Mouse (Mus musculus) kidney, adult 2 months (tissue): ENCODE measurements around the gene Syf2. TPM values are rescaled to one million over a fixed set of nuclear protein-coding genes. Genes with fewer than 3 reads are reported as not detected.

Source experiments
- DNase-seq: peaks from one replicate; pipeline ENCODE4 v3.0.0; 2021
- H3K27ac ChIP-seq: fragments of 200-500 bp; 2 replicates; pipeline ENCODE4 v1.5.1; 2012; ENCODE audit warnings: low read depth, low read length, control low read depth, inconsistent platforms; ENCODE audit not compliant: insufficient read depth
- H3K27me3 ChIP-seq: fragments of 200-500 bp; replicated peaks from 2 replicates; pipeline ENCODE4 v1.6.1; 2012; ENCODE audit warnings: mild to moderate bottlenecking, moderate library complexity, low read length, inconsistent platforms; ENCODE audit not compliant: control insufficient read depth, insufficient read depth
- H3K36me3 ChIP-seq: fragments of 200-500 bp; 2 replicates; pipeline ENCODE4 v1.6.1; 2012; ENCODE audit warnings: mild to moderate bottlenecking, moderate library complexity, low read length, inconsistent platforms; ENCODE audit not compliant: control insufficient read depth, insufficient read depth
- H3K4me1 ChIP-seq: fragments of 200-500 bp; 2 replicates; pipeline ENCODE4 v1.6.1; 2011; ENCODE audit warnings: low read length; ENCODE audit not compliant: control insufficient read depth, insufficient read depth
- H3K4me3 ChIP-seq: fragments of 200-500 bp; 2 replicates; pipeline ENCODE4 v1.5.1; 2011; ENCODE audit warnings: mild to moderate bottlenecking, low read depth, low read length, control low read depth; ENCODE audit not compliant: insufficient read depth
- CTCF ChIP-seq: fragments of 200-500 bp; conservative IDR thresholded peaks from 2 replicates; pipeline ENCODE4 v1.5.1; 2011; ENCODE audit warnings: low read depth, mild to moderate bottlenecking, control low read depth, low read length, moderate library complexity, mixed read lengths; ENCODE audit not compliant: insufficient read depth, insufficient read length
- POLR2A ChIP-seq: fragments of 200-500 bp; IDR thresholded peaks from one replicate; pipeline ENCODE4 v1.6.1; 2011; ENCODE audit warnings: low read depth, low read length, control low read depth
- WGBS: fragments of 180-500 bp; shearing (Covaris S2); methylation state at CpG from one replicate; pipeline ENCODE4 v1.1.7; 2018; 5-methylcytosine and 5-hydroxymethylcytosine counted together
- polyA plus RNA-seq: library from polyadenylated mRNA; depleted of rRNA; stranded (reverse); fragments of >200 nt; gene quantifications from 2 replicates; pipeline ENCODE4 v1.2.3, GENCODE M21; 2012

The Syf2 gene
- polyA plus RNA-seq, 1 experiment = 34.3 TPM

DNA sequence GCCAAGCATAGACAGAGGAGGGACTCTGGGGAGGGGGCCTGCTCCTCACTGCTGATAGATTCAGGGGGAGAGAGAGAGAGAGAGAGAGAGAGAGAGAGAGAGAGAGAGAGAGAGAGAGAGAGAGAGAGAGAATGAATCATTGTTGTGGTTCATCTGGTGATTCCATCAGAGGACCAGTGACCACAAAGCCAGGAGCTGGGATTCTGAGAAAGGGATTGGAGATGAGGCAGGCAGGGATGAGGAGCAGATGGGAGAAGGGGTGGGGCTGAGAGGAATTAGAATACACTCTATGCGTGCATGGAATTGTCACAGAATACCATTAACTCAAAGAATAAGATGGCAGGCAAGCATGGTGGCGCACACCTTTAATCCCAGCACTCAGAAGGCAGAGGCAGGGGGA is 24.5 kb downstream of the Syf2 start:
- H3K36me3 ChIP-seq = no peaks in the 10 kb centered on the region
- no peak overlapping the region for H3K27ac ChIP-seq
- DNase-seq = no peak
- H3K4me3 ChIP-seq = no peak overlapping the region
- TF ChIP-seq POLR2A (no peak), CTCF (no peak)
- H3K4me1 ChIP-seq = no peaks in the 10 kb centered on the region
- WGBS = 92% methylated on average over 2 of the region's 2 CpGs
- H3K27me3 ChIP-seq = no peaks in the 10 kb centered on the region

DNA sequence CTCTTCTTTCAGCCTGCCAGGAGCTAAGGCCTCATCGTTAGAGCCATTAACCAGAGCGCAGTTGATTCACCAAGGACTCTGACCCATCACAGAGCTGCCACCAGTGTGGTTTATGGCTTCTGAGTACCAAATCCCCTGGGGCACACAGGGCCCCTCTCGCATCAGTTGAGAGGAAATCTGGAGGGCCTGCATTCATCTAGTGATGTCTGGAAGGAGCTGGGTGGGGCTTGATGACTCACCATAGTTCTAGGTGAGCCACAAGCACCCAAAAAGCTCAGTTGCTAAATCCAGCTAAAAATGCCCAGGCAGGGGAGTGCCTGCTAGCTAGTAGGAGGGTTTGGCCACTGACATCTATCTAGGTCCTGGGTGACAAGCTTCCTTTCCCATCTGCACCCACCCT is 25.1 kb downstream of the Syf2 start:
- no peaks in the 10 kb centered on the region for H3K27me3 ChIP-seq
- H3K4me1 ChIP-seq = no peaks in the 10 kb centered on the region
- TF ChIP-seq POLR2A = no peak
- TF ChIP-seq CTCF = no peak
- 63% methylated on average over 3 of the region's 3 CpGs for WGBS
- no peak overlapping the region for H3K4me3 ChIP-seq
- no peak overlapping the region for H3K27ac ChIP-seq
- no peak for DNase-seq
- H3K36me3 ChIP-seq = no peaks in the 10 kb centered on the region

DNA sequence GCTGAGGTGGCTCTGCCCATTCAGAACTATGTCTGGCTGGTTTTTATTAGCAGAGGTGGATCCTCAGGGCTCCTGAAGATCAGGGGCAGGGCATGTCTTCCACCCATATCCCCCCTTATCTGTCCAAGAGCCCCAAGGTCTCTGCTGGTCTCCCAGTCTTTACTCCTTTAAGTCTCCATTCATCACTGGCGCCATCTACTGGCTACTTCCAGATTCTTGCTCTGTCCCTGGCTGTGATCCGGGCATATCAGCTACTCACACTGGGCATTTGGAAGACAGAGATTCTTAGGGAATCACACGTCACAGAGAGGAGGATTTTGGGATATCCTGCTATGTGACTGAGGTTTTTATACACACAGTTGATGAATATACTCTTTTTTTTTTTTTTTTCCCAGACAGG is 25.6 kb downstream of the Syf2 start:
- TF ChIP-seq POLR2A (no peak), CTCF (peak; percentile 77)
- peak; percentile 73 for DNase-seq
- Histone ChIP-seq H3K27me3 (no peaks in the 10 kb centered on the region), H3K36me3 (no peaks in the 10 kb centered on the region), H3K27ac (no peak overlapping the region), H3K4me1 (no peaks in the 10 kb centered on the region), H3K4me3 (no peak overlapping the region)
- WGBS = 14% methylated on average over 3 of the region's 3 CpGs

DNA sequence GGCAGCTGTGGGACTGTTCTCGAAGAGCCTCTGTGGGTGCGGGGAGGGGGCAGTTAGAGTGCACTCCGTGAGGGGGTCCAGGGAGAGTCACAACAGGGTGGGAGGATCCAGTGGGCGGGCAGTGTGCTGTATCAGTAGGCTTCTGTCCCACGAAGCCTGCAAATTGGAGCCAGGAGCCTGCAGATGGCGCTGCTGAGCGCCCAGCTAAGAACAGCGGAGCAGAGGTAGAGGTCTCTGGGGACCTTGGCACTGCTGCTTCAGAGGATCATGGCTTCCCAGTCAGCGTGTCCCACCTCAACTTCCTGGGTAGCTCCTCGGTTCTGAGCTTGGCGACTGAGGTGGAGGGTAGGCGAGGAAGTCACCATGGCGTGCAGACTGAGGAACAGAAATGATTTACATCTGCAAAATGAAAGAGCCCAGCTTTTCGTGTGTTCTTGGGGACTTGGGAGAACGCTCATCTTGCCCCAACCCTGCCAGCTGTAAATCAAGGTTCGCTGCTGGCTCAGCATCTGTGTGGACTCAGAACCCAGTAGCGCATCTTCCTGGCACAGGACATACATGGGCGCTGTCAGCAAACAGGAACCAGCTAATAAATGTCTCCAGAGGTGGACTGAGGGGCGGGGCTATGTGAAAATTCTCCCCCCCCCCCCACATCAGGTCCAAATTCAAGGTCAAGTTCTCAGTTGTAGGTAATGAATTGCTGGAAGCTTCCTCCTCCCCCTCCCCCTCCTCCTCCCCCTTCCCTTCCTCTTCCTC is 32.5 kb downstream of the Syf2 start:
- DNase-seq = peak; percentile 16
- Histone ChIP-seq H3K4me3 (no peak overlapping the region), H3K27me3 (no peaks in the 10 kb centered on the region), H3K4me1 (peaks cover 4% of the 10 kb centered on the region; the same call in 1 of the 2 replicates), H3K36me3 (no peaks in the 10 kb centered on the region), H3K27ac (no peak overlapping the region)
- 18% methylated on average over 19 of the region's 19 CpGs for WGBS
- peak; percentile 55 for TF ChIP-seq CTCF
- no peak for TF ChIP-seq POLR2A

- no peaks in the 10 kb centered on the region for H3K27me3 ChIP-seq
- no peak for TF ChIP-seq CTCF
- TF ChIP-seq POLR2A = no peak
- H3K4me1 ChIP-seq = peaks cover 3% of the 10 kb centered on the region; the same call in 1 of the 2 replicates
- WGBS = 48% methylated on average over 20 of the region's 20 CpGs
- no peak overlapping the region for H3K4me3 ChIP-seq
- H3K27ac ChIP-seq = no peak overlapping the region
- no peaks in the 10 kb centered on the region for H3K36me3 ChIP-seq
- DNase-seq = peak; percentile 44
These were observed 37.3 kb downstream of the Syf2 start for GRCm38 (mm10) chr4:134967887-134968604.

DNA sequence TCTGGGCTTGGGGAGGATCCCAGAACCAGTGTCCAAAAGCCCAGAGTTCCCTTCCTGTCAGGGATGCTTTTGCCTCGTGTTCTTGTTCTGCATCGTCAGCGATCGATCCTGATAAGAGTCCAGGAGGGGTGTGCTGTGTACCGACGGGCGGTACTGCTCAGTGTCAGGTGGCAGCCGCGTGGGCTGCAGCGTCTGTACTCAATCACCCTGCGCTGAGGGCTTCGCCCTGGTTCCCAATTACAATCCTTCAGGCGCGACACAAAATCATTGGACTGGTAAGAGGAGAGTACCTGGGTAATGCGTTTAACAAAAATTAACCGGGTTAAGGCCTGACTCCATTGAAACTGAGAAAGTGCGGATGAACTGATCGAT is 37.9 kb downstream of the Syf2 start:
- TF ChIP-seq POLR2A (no peak), CTCF (no peak)
- 38% methylated on average over 18 of the region's 18 CpGs for WGBS

DNA sequence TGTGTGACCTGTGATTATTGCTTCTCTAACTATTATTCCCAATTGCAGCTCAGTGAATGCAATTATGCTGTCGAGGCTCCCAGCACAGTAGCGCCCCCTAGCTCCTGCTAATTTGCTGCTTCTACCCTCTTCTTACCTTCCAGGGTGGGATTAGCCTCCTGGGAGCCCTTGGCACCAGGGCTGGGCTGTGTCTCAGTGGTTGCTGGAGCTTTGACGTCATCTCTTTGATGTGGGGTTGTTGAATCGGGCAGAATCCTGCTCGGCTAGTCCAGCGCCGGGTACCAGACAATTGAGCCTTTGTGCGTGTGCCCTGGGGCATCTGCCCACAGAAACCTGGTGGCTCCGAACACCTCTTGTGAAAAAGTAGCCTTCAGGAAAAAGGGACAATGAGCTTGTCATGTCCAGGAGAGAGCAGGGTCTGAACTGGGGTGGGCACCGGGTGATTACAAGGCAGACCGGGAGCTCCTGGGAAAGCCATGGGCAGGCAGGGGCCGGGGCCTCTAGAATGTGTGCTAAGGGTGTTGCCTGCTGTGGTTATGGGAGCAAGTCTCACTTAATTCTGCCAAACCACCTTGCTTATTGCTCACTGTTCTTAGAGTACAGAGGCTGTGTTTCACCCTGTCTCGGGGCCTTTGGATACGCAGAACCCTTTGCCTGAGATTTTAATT is 44.7 kb downstream of the Syf2 start:
- WGBS = 41% methylated on average over 14 of the region's 14 CpGs
- H3K36me3 ChIP-seq = no peaks in the 10 kb centered on the region
- no peaks in the 10 kb centered on the region for H3K4me1 ChIP-seq
- H3K4me3 ChIP-seq = no peak overlapping the region
- peak; percentile 27 for TF ChIP-seq CTCF
- no peak for TF ChIP-seq POLR2A
- no peak overlapping the region for H3K27ac ChIP-seq
- H3K27me3 ChIP-seq = no peaks in the 10 kb centered on the region
- no peak for DNase-seq

More for the DNA sequence above, 37.9 kb downstream of the Syf2 start:
- Histone ChIP-seq H3K4me1 (no peaks in the 10 kb centered on the region), H3K4me3 (no peak overlapping the region), H3K36me3 (no peaks in the 10 kb centered on the region), H3K27ac (no peak overlapping the region), H3K27me3 (no peaks in the 10 kb centered on the region)
- DNase-seq = no peak
